Mouse (Mus musculus): ENCODE results near the gene Camkv. TPM values are rescaled to one million over a fixed set of nuclear protein-coding genes. Genes with fewer than 3 reads are reported as not detected.
A peak's percentile ranks its signal among the peaks of the same experiment; 100 is the strongest.

Gene Camkv
- total RNA-seq, 2 experiments from 2014 or later, result 0.41 to 0.52 TPM

DNA sequence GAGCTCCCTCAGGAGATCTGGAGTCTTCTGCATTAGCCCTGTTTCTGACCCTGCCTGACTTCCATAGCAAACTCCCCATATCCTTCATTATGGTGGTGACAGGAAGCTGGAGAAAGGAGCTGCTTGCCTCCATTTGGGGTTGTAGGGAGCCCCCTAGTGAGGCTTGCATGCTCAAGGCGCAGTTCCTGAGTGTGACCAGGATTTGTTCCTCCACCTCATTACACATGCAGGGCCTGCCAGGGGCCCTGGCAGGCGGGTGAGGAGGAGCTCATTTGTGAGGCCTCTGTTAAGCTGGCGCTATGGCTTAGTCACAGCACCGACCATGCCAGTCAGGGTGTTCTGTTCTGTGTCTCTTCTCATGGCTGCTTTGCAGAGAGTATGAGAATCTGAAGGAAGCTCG, 26.4 kb downstream of the Camkv start:
- no peak for DNase-seq (ENCODE audit: low spot score in 2 of 2)

DNA sequence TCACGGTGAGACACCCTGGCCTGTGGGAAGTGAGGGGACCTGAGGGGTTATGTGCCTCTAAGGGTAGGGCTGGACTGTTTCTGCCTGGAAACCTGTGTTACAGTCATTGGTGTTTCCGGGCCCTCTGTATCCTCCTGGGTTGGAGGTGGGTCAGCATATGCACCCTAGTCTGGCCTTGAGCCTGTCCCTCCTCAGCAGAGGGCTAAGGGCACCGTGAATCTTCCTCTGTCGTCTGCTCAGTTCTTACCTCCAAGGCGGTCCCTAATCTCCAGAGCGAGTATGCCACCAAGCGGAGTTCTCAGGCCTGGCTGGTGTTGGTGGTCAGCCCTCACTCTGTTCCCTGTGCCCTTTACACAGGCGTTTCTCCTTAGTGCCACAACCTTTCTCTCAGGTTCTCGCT, 27.4 kb downstream of the Camkv start:
- DNase-seq (ENCODE audit: low spot score in 2 of 2), result no peak

DNA sequence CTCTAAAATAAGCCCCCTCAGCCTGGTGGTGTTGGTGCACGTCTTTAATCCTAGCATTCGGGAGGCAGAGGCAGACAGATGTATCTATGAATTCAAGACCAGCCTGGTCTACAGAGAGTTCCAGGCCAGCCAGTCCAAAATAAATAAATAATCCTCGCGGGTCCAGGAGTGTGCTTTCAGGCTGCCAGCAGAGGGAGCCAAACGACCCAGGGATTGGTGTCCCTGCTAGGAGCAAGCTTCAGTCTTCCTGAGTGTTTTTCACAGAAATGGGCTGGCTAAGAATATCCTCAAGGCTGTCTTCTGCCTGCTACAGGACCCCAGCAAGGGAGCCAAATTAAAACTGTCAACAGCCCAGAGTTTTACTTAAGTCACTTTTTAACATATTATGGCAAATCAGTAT, 28.2 kb downstream of the Camkv start:
- DNase-seq (ENCODE audit: low spot score in 2 of 2), result peak; percentile 73 to 86

DNA sequence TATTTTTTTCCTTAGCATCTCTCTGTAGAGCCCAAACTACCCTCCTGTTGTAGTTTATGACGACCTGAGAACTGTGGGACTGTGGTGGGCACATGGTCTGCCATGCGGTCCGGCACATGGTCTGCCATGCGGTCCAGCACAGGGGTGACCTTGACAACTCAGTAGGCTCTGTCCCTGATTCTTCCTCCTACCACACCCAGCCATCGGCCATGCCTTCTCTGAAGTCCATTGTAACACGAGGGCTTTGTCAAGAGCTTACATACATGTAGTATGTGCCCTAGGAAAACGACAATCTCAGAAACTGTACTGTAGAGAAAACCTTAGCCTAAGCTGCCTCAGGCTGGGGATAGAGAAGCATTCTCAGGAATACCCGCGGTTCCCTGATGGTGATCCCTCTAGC, 29.2 kb downstream of the Camkv start:
- no peak for DNase-seq (ENCODE audit: low spot score in 2 of 2)

DNA sequence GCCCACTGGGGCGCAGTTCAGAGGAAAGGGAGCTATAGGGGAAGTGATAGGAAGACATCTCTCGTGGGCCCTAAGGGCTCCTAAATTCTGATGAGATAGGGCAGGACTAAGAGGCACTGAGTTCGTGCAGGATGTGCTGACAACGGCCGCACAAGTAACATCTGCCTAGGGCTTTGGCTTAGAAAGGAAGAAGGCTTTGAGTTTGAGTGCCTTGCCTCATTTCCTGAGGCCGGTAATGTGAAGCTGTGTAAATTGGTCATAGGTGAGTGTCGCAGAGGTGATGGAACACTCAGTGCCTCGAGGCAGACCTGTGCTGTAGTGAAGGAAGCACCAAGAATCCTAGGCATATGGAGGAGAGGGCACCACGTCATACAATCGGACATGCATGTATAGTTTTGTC, 31.2 kb downstream of the Camkv start:
- no peak for DNase-seq (ENCODE audit: low spot score in 2 of 2)

DNA sequence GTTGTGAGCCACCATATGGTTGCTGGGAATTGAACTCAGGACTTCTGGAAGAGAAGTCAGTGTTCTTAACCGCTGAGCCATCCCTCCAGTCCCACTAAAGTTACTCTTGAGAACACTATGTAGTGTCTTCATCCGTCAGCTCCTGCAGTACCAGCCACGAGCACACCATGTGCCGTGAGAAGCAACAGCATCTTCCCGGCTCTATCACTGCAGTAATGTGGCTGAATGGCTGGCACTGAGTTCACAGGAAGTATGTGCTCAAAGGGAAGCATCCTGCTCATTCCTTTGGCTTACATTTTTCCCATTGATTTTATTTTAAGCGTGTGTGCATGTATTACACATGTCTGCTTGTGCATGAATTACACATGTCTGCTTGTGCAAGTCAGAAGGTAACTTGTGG, 32.0 kb downstream of the Camkv start:
- no peak for DNase-seq (ENCODE audit: low spot score in 2 of 2)

DNA sequence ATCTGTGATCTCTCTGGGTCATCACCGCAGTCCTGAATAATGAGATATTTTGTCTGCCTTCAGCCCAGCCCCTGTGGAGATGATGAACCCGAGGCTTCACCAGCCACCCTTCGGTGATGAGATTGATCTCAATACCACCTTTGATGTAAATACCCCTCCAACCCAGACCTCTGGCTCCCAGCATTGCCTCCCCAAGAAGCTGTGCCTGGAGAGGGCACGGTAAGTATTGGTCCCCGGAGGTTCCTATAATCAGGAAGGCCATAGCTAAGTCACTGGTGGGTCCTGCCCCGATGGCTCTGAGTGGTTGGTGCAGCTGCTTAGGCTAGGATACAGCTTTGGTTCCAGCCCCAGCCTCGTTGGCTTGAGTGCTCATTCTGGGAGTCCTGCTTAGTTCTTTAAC, 33.1 kb downstream of the Camkv start:
- no peak for DNase-seq (ENCODE audit: low spot score in 2 of 2)

DNA sequence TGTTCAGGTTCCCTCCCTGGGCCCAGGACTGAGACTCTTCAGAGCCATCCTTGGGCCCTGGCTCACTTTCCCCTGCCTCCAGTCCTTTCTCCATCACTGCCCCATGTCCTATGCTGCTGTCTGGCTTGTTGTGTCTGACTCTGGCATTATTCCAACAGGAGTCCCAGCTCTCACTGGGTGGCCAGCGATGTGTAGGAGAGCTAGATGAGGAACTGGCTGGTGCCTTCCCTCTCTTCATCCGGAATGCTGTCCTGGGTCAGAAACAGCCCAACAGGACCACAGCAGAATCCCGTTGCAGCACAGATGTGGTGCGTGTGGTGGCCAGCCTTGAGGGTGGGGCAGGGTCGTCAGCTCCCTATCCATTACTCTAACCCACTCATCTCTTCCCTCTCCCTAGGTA, 34.8 kb downstream of the Camkv start:
- no peak for DNase-seq (ENCODE audit: low spot score in 2 of 2)

DNA sequence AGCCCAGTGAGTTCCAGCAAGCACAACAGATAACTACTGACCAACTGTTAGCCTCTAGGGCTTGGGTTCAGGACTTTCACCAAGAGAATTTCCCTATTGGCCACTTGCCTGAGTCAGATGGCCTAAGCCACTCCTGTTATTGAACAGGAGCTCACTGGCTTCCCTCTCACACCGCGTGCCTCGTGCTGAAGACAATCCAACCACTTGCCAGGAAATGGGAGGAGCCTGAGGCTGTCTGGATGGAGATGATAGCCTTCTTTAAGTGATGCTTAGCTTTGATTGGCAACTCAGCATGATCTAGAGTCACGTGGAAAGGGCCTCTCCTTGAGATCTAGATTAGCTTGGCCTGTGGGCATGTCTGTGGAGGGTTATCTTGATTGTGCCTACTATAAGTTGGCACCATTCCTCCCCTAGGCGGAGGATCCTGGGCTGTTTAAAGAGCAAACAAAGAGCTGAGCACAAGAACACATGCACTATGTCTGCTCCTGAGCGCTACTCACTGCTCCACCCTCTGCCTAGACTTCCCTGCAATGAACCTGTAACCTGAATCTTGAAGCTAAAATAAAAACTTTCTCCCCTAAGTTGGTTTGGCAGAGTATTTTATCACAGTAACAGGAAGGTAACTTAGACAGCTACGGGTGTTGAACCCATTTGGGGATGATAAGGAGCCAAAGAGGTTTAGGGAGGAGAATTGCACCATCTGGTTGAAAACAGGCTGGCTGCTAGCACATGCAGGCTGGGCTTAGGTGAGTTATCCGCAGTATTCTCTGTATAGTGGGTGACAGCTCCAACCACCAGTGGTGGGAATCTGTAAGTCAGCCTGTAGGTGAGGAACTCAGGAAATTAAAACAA, 36.4 kb downstream of the Camkv start:
- no peak for DNase-seq (ENCODE audit: low spot score in 2 of 2)

DNA sequence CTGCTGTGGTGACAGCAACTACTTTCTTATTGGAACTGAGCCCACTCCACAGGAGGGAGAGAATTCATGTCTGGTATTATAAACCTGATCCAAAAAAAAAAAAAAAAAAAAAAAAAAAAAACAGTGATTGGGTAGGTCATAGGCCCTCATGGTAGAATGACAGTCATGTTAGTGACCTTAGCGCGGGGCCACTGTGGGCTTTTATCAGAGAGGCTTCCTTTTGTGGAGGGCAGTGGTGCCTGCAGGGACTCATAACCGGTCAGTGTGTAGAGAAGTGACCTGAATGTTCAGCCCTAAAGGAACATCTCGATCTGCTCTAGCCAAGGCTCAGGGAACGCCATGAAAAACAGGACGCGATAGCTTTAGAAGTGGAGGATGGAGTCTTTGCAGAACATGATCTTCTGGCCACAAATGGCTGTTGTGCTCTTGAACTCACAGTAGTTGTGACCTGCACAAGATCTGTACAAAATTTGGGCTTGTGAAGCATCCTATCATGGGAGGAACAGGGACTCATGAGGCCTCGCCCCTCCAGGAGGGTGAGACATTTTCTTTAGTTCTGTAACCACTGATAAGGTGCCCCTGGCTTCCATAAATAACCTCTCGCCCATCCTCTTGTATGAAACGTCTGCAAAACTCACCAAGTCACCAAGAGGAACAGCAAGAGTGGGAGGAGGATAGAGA, 39.2 kb downstream of the Camkv start:
- no peak for DNase-seq (ENCODE audit: low spot score in 2 of 2)

DNA sequence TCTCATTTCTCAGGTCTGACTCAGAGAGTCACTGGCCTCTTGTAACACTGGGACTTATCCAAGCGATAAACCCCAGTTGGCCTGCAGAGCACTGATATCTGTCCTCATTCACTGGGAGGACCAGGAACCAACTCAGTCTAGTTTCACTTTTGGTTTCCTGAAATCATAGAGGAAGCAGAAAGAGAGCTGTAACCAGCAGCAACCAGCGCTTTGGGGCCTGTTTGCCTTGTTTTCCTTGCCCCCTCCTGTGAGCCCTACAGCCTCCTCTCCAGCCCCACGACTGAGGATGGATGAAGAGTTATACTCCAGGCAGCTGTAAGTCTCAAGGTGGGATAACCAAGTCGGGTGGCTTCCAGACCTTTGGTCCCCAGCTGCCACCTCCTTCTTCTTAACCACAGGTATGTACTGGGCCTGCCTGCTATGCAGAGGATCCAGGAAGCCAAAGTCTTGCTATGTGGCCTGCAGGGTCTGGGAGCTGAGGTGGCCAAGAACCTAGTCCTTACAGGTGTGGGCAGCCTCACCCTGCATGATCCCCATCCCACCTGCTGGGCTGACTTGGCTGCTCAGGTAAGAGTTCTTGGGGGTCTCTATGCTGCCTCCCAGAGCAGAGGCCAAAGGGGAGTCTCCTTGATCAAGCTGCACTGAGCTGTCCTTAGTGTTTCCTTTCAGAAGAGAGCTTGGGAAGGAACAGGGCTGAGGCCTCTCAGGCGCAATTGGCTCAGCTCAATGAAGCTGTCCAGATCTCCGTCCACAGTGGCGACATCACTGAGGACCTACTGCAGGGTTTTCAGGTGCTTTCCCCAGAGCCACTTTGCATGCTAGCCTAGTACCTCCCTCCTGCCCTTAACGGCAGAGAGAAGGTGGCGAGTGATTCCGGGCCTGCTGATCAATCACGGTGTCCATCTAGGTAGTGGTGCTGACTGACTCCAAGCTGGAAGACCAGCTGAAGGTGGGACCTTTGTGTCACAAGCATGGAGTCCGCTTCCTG, 40.2 kb downstream of the Camkv start, which contains the start of gene Uba7:
TSS of gene Uba7 (plus strand) at position 107 of the 988 bp plus-strand sequence.
- DNase-seq (ENCODE audit: low spot score in 2 of 2), result no peak

DNA sequence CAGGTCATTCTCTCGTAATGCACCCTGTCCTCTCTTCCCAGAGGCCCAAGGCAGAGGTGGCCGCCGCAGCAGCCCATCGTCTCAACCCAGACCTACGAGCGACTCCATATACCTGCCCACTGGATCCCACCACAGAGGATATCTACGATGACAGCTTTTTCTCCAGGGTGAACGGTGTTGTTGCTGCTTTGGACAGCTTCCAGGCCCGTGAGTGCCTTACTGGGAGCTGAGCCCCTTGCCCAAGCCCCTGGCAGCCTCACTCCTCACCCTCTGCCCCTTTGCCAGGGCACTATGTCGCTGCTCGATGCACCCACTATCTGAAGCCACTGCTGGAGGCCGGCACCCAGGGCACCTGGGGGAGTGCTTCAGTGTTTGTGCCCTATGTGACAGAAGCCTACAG, 43.3 kb downstream of the Camkv start:
- DNase-seq (ENCODE audit: low spot score in 2 of 2), result no peak

DNA sequence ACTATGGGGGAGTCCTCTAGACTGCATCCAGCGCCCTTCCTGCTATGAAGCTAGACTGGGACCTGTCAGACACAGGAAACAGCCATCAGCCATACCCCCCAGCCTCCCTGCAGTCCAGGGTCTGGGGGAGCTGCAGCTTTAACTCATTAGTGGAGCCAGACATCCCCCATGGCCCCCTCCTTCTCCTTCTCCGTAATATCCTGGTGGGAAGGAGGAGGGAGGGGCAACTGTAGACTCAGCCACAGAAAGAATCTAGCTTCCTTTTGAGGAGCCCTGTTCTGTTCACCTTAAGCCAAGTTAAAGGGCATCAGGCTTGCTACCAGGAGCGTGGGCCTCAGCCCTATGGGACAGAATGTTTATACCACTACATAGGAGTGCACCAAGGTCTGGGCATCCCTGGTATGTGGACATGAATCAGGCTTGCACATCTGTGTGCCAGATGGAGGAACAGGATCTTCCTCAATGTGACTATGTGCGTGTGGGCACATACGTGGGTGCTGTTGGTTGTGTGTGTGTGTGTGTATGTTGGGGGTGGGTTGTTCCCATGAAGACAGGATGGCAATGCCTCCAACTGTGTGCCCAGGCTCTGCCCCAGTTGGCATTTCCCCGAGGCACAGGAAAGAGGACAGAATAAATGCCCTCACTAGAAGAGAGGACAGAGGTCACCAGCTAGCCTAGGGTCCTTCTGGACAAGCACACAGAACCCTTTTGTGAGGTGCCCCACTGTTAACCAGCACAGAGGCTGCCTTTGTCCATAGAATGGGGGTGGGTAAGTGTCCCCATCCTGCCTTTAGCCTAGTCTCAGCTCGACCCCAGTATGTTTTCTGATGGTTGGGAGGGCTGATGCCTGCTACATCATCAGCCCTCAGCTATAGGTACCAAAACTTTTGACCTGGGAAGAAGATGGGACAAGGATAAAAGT, 46.5 kb downstream of the Camkv start:
- DNase-seq (ENCODE audit: low spot score in 2 of 2), result no peak

DNA sequence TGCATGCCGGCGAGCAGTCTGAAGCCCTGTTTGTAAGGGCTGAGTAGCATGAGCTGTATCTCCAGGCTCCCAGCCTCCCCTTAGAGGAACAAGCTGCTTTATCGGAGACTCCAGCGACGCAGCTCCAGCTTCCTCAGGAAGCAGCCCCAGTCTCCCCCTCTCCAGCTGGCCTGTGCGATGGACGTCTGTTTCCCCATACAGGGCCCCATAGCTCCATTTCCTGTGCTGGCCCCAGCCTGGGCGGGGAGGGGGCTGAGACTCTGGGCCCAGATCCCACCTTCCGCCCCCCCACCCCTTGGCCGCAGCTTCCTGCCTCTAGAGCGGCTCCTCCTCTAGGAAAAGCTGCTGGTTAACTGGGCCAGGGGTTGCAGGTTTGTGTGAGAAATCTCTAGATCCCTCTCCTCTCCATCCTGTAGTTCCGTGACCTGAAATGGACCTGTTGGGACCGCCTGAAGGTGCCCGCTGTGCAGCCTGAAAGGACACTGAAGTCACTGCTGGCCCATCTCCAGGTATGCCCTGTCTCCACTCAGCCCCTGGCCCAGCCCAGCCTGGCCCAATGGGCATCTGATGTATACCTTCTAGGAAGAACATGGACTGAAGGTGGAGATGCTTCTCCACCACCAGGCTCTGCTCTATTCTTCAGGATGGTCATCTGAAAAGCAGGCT, 47.3 kb downstream of the Camkv start, which contains the start of gene Gm20661:
TSS of gene Gm20661 (plus strand) at position 378 of the 666 bp plus-strand sequence.
- peak; percentile 69 to 83 for DNase-seq (ENCODE audit: low spot score in 2 of 2)

DNA sequence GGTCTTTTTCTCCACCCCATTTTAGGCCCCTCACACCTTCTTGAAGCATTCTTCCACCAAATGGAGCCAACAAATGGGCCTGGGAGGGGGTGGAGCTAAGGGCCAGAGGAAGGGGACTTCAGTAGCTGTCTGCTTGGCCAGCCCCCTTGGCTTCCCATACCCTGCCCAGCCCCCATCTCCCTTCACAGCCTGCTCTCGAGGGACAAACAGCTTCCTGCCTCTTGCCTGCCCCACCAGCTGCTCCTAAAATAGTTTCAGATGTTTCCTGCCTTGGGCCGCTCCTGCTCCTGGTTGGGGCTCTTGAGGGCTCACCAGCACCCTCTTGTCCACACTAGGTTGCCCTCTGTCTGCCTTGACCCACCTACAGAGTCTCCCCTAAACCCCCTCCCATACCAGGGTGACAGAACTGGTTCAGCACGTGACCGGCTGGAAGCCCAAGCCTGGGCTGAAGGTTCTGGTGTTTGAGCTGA, 48.0 kb downstream of the Camkv start:
- peak; percentile 66 to 85 for DNase-seq (ENCODE audit: low spot score in 2 of 2)

DNA sequence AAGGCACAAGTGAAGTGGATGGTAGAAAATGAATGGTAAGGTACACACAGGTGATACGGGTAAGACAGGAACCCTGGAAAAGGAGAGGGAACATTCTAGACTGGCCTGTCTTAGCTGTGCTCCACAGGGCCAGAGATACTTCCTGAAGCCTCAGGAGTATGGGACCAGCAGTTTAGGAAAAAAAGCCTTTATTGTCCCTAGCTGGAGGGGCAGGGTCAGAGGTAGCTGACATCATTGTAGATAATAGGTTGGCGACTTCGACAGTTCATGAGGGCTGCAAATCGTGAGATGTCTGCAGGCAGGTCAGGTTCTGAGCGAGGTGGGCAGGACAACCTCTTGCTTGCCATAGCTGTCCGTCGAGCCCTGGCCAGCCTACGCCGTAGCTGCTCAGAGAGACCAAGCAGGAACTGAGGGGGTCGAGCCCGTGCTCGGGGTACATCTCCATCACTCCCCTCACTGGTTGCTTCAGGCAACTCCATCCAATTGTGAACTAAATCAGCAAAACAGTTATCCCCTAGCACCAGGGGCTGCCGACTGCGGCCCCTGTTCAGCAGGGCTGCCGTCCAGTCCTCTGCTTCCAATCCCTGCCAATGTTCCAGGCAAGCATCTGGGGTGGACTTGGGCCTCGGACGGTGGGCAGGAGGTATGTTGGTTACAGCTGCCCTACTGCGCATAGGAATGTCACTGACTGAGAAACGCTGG, 48.7 kb downstream of the Camkv start:
- DNase-seq (ENCODE audit: low spot score in 2 of 2), result no peak

DNA sequence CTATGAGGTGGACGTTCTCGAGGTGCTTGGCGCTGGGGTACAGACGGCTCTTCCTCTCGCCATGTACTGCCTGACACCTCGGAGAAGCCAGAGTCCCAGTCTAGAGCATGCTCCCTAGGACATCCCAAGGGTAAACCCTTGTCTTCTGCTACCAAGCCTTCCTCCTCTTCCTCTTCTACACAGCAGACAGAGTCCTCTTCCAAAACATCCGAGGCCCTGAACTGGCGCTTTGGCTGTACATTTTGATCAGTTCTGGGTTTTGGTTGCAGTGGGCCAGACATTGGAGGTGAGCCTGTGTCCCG, 49.2 kb downstream of the Camkv start:
- no peak for DNase-seq (ENCODE audit: low spot score in 2 of 2)

DNA sequence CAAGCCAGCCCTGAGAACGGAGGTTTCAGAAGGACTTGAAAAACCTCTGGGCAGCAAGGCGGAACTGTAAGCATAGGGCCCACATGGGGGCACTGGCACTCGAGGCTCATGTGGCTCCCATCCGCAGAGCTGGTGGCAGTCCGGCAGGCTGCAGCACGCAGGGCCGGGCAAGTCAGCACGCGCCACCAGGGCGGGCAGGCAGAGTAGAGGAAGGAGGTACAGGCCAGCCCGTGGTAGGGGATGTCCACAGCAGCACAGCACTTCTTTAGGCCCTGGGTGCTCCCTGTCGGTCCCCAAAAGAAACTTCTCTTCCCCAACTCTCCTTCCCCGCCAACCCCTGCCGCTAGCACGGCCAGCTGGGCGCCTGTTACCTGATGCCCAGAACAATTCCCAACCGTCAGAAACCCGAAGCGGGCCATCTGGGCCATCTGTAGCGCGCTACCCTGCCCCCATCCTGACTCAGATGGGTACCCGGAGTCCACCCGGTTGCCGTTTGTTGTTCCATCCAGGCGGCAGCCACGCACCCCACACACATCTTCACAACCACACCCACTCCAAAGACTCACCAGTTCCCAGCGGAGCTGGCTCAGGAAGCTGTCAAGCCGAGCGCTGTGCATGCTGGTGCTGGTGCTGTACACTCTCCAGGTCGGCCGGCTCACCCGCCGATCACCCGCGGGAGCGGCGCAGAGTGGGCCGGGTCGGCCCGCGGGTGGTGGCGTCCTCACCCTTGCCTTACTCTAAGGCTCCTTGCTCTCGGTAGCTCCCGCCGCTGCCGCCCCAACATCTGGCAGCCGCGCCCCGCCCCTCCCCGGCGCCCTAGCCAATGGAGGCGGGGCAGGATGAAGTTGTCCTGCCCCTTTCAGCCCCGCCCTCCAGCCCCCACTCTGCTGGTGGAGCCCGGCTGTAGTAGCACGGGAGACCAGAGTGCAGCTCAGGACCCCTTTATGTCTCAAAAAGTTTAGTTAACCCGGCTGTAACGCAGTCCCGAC, 50.0 kb downstream of the Camkv start, which contains the start of gene Inka1:
TSS of gene Inka1 (minus strand) at position 749 of the 989 bp plus-strand sequence.
- peak; percentile 91 to 94 for DNase-seq (ENCODE audit: low spot score in 2 of 2)
